Mouse (Mus musculus): ENCODE results near the gene BC049715.

DNA sequence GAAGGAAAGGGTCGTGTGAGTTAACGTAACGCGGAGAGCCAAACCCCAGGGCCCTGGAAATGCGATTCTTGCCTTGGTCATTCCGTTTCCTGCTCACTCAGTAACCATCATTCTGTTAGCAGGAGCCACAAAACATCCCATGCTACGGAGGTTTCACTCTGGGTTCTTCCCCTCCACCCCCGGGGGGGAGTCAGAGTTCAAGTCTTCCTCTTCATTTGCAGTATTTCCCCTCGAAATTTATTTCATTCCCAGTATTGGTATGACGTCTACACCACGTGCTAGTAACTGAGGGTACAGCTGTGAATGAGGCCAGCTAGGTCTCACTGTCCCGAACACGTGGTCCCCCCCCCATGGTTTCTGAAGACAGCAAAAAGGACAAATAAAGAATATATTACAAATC, 17.8 kb upstream of the BC049715 start:
- TF ChIP-seq POLR2A (IDR thresholded peaks at IDR 0.05; ENCODE audit: extremely low read depth, insufficient read depth, low read length) (no peak), CTCF (IDR thresholded peaks at IDR 0.05; ENCODE audit: low read depth, low read length) (no peak)
